Mouse (Mus musculus): ENCODE measurements around the gene Mmp24. TPM values are rescaled to one million over a fixed set of nuclear protein-coding genes. Genes with fewer than 3 reads are reported as not detected.
"Not testable (repeated sequence)": the region's sequence is repeated elsewhere in the genome, so short reads cannot be mapped to it uniquely, and the experiment has no call there.

Mmp24 gene
- polyA plus RNA-seq (2015; fragmentation: Nextera tagmentation; extraction: Ambion mirVana) = 0.03 and 0.08 TPM in 2 replicates

DNA sequence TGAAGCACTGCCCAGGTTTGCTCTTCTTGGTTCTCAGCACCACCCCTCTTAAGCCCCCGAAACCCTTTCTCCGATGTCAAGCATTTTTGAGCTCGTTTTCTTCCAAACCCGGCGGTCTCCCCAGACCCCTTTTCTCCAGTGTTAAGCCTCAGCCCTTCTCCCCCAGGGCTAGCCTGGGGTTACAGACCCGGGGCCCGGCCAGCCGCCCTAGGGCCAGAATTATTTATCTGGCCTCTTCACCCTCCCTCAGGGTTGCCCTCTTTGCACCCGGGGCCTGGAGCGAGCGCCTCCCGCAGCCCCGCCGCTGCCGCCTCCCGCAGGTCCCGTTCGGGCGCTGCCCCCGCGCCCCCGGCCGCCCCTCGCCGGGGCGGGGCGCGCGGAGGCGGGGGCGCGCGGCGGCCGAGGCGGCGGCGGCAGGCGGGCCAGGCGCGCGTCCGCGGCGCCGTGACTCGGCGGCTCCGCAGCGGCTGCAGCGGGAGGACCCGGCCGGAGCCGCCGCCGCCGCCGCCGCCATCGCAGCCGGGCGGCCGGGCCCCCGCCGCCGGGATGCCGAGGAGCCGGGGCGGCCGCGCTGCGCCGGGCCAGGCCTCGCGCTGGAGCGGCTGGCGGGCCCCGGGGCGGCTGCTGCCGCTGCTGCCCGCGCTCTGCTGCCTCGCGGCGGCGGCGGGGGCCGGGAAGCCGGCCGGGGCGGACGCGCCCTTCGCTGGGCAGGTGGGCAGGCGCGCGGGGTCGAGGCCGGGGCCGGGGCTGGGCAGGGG lies at the start of gene Mmp24:
Mmp24 (plus strand) TSS at position 416 of the 758 bp plus-strand sequence.
- peak within 1 kb of the TSS; percentile 41 for H3K4me3 ChIP-seq (replicated peaks; ENCODE audit: low read depth, low read length)
- H3K4me1 ChIP-seq (replicated peaks; ENCODE audit: insufficient read depth, low read length) = 0 out of 2 replicates have a peak, but pooled peaks cover 4% of the 10 kb centered on the region
- TF ChIP-seq CTCF (IDR thresholded peaks at IDR 0.05; ENCODE audit: low read depth) = no peak
- H3K9ac ChIP-seq (ENCODE audit: low read depth, low read length) = no peak within 1 kb of the TSS
- H3K36me3 ChIP-seq (ENCODE audit: insufficient read depth, low read length) = no peaks in the 10 kb centered on the region
- DNase-seq (ENCODE audit: low spot score) (no peak), ATAC-seq (replicated peaks; ENCODE audit: low FRiP score, low read depth) (no peak; the same call in 1 of the 2 replicates)
- H3K4me2 ChIP-seq (ENCODE audit: low read length) = peak within 1 kb of the TSS; percentile 94
- no peak within 1 kb of the TSS for H3K27ac ChIP-seq
- H3K9me3 ChIP-seq (replicated peaks; ENCODE audit: low read length) = no peaks in the 10 kb centered on the region
- peaks cover 15% of the 10 kb centered on the region for H3K27me3 ChIP-seq (ENCODE audit: insufficient read depth, low read length)
- 2% methylated on average over 66 of the region's 100 CpGs for WGBS

GRCm38 (mm10) chr2:155726302-155726701 lies 48.8 kb upstream of the Mmp24 start:
- ATAC-seq (replicated peaks; ENCODE audit: low FRiP score, low read depth) (no peak), DNase-seq (ENCODE audit: low spot score) (no peak)
- Histone ChIP-seq H3K4me2 (ENCODE audit: low read length) (no peak overlapping the region), H3K27me3 (ENCODE audit: insufficient read depth, low read length) (no peaks in the 10 kb centered on the region), H3K9ac (ENCODE audit: low read depth, low read length) (no peak overlapping the region), H3K4me1 (replicated peaks; ENCODE audit: insufficient read depth, low read length) (peaks cover 4% of the 10 kb centered on the region; the same call in 1 of the 2 replicates), H3K4me3 (replicated peaks; ENCODE audit: low read depth, low read length) (no peak overlapping the region), H3K27ac (no peak overlapping the region), H3K36me3 (ENCODE audit: insufficient read depth, low read length) (no peaks in the 10 kb centered on the region), H3K9me3 (replicated peaks; ENCODE audit: low read length) (no peaks in the 10 kb centered on the region)
- 85% methylated on average over 7 of the region's 7 CpGs for WGBS
- no peak for TF ChIP-seq CTCF (IDR thresholded peaks at IDR 0.05; ENCODE audit: low read depth)

- Histone ChIP-seq H3K9me3 (replicated peaks; ENCODE audit: low read length) (no peaks in the 10 kb centered on the region), H3K36me3 (ENCODE audit: insufficient read depth, low read length) (no peaks in the 10 kb centered on the region), H3K27me3 (ENCODE audit: insufficient read depth, low read length) (no peaks in the 10 kb centered on the region), H3K27ac (no peak overlapping the region), H3K4me1 (replicated peaks; ENCODE audit: insufficient read depth, low read length) (peaks cover 4% of the 10 kb centered on the region; the same call in 1 of the 2 replicates), H3K4me3 (replicated peaks; ENCODE audit: low read depth, low read length) (no peak overlapping the region), H3K9ac (ENCODE audit: low read depth, low read length) (no peak overlapping the region), H3K4me2 (ENCODE audit: low read length) (0 out of 2 replicates have a peak overlapping the region, but pooled peaks have one; percentile 87)
- 47% methylated on average over 7 of the region's 7 CpGs for WGBS
- no peak for DNase-seq (ENCODE audit: low spot score)
- no peak for ATAC-seq (replicated peaks; ENCODE audit: low FRiP score, low read depth)
- TF ChIP-seq CTCF (IDR thresholded peaks at IDR 0.05; ENCODE audit: low read depth) = no peak
Observed at GRCm38 (mm10) chr2:155727764-155728395, 47.3 kb upstream of the Mmp24 start.

GRCm38 (mm10) chr2:155728742-155729141 lies 46.4 kb upstream of the Mmp24 start:
- H3K4me1 ChIP-seq (replicated peaks; ENCODE audit: insufficient read depth, low read length) = peaks cover 4% of the 10 kb centered on the region; the same call in 1 of the 2 replicates
- peak; percentile 44; the same call in 1 of the 2 replicates for ATAC-seq (replicated peaks; ENCODE audit: low FRiP score, low read depth)
- no peak for DNase-seq (ENCODE audit: low spot score)
- H3K9me3 ChIP-seq (replicated peaks; ENCODE audit: low read length) = no peaks in the 10 kb centered on the region
- H3K4me2 ChIP-seq (ENCODE audit: low read length) = peak overlapping the region; percentile 87
- no peaks in the 10 kb centered on the region for H3K27me3 ChIP-seq (ENCODE audit: insufficient read depth, low read length)
- H3K9ac ChIP-seq (ENCODE audit: low read depth, low read length) = peak overlapping the region; percentile 64
- no peak overlapping the region for H3K27ac ChIP-seq
- 3% methylated on average over 15 of the region's 15 CpGs for WGBS
- no peak for TF ChIP-seq CTCF (IDR thresholded peaks at IDR 0.05; ENCODE audit: low read depth)
- H3K36me3 ChIP-seq (ENCODE audit: insufficient read depth, low read length) = no peaks in the 10 kb centered on the region
- peak overlapping the region; percentile 86 for H3K4me3 ChIP-seq (replicated peaks; ENCODE audit: low read depth, low read length)

DNA sequence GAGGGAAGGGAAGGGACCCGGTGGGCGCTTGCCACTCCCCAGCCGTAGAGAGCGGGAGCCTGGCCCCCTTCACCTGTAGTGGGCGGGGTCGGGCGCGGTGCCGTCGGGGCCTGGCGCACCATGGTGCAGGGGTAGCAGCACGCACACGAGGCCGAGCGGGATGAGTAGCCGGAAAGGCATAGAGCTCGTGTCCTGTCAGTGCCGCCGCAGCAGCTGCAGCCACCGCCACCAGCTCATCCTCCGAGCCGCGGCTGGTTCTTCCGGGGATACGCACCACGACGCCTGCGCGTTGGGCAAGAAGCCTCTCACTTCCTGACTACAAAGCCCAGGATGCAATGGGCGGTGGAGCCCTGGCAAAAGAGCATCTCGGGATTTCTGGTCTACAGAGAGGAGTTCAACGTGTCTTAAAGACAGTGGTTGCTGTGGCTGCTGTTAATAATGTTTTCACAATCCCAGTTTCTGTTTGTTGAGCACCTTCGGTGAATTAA lies 45.9 kb upstream of the Mmp24 start, which contains the start of gene Edem2:
Edem2 (minus strand) TSS at position 318 of the 488 bp plus-strand sequence.
- Histone ChIP-seq H3K4me1 (replicated peaks; ENCODE audit: insufficient read depth, low read length) (peaks cover 4% of the 10 kb centered on the region; the same call in 1 of the 2 replicates), H3K36me3 (ENCODE audit: insufficient read depth, low read length) (no peaks in the 10 kb centered on the region), H3K9me3 (replicated peaks; ENCODE audit: low read length) (no peaks in the 10 kb centered on the region), H3K4me3 (replicated peaks; ENCODE audit: low read depth, low read length) (peak within 1 kb of the TSS; percentile 86), H3K27ac (no peak within 1 kb of the TSS), H3K27me3 (ENCODE audit: insufficient read depth, low read length) (no peaks in the 10 kb centered on the region), H3K9ac (ENCODE audit: low read depth, low read length) (peak within 1 kb of the TSS; percentile 64), H3K4me2 (ENCODE audit: low read length) (peak within 1 kb of the TSS; percentile 87)
- DNase-seq (ENCODE audit: low spot score) (peak; percentile 96), ATAC-seq (replicated peaks; ENCODE audit: low FRiP score, low read depth) (peak; percentile 82)
- no peak for TF ChIP-seq CTCF (IDR thresholded peaks at IDR 0.05; ENCODE audit: low read depth)
- under 1% methylated on average over 33 of the region's 33 CpGs for WGBS

GRCm38 (mm10) chr2:155735080-155735479 lies 40.1 kb upstream of the Mmp24 start:
- WGBS = 60% methylated on average over 5 of the region's 5 CpGs
- TF ChIP-seq CTCF (IDR thresholded peaks at IDR 0.05; ENCODE audit: low read depth) = no peak
- Histone ChIP-seq H3K36me3 (ENCODE audit: insufficient read depth, low read length) (no peaks in the 10 kb centered on the region), H3K4me1 (replicated peaks; ENCODE audit: insufficient read depth, low read length) (no peaks in the 10 kb centered on the region), H3K27ac (no peak overlapping the region), H3K4me3 (replicated peaks; ENCODE audit: low read depth, low read length) (no peak overlapping the region), H3K27me3 (ENCODE audit: insufficient read depth, low read length) (no peaks in the 10 kb centered on the region), H3K9ac (ENCODE audit: low read depth, low read length) (no peak overlapping the region), H3K4me2 (ENCODE audit: low read length) (no peak overlapping the region), H3K9me3 (replicated peaks; ENCODE audit: low read length) (no peaks in the 10 kb centered on the region)
- ATAC-seq (replicated peaks; ENCODE audit: low FRiP score, low read depth) (no peak), DNase-seq (ENCODE audit: low spot score) (peak; percentile 77)

DNA sequence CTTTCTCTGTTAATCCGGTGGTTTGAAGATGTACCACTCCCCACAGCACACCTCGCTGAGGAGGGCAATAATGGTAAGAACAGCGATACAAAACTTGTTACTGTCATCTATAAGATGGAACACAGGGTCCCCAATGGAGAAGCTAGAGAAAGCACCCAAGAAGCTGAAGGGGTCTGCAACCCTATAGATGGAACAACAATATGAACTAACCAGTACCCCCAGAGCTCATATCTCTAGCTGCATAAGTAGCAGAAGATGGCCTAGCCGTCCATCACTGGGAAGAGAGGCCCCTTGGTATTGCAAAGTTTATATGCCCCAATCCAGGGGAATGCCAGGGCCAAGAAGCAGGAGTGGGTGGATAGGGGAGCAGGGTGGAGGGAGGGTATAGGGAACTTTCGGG lies 39.4 kb upstream of the Mmp24 start, which contains the start of gene Gm17581:
Gm17581 (minus strand) TSS at position 101 of the 400 bp plus-strand sequence.
- H3K4me3 ChIP-seq (replicated peaks; ENCODE audit: low read depth, low read length); H3K9ac ChIP-seq (ENCODE audit: low read depth, low read length); ATAC-seq (replicated peaks; ENCODE audit: low FRiP score, low read depth); H3K27ac ChIP-seq; H3K27me3 ChIP-seq (ENCODE audit: insufficient read depth, low read length); H3K9me3 ChIP-seq (replicated peaks; ENCODE audit: low read length); H3K4me2 ChIP-seq (ENCODE audit: low read length); H3K4me1 ChIP-seq (replicated peaks; ENCODE audit: insufficient read depth, low read length); H3K36me3 ChIP-seq (ENCODE audit: insufficient read depth, low read length); DNase-seq (ENCODE audit: low spot score): not testable (repeated sequence)
- 89% methylated on average over 5 of the region's 5 CpGs for WGBS
